8 mouse cellular contexts compared by ENCODE assay signal in genomic region chr11:101009046-101009887, GRCm38 (mm10). TPM values are rescaled to one million over a fixed set of nuclear protein-coding genes. Genes with fewer than 3 reads are reported as not detected.
DNase-seq lines count a peak whose midpoint lies in the region; ATAC-seq and TF ChIP-seq lines count a peak whose summit lies in the region.

Gene Atp6v0a1, plus strand, starts transcription at chr11:101009452.

- H3K36me3 ChIP-seq in kidney, embryonic 14.5 days (ENCODE audit: control insufficient read depth, insufficient read depth, low read length), result peaks cover 7% of the 10 kb centered on the region; the same call in 1 of the 2 replicates
- H3K36me3 ChIP-seq in limb, embryonic 15.5 days, result peaks cover 19% of the 10 kb centered on the region

- WGBS in kidney, embryonic 14.5 days, result under 1% methylated on average over 44 of the region's 44 CpGs
- WGBS in limb, embryonic 15.5 days, result under 1% methylated on average over 44 of the region's 44 CpGs

- DNase-seq in A20 (ENCODE audit: low read depth, low spot score), result peak; percentile 98
- peak; percentile 97 to 98 for DNase-seq in heart, adult 9 months (ENCODE audit: low spot score in 2 of 2)
- peak; percentile 90 to 91 for DNase-seq in monocyte, adult 2 months (ENCODE audit: low read depth in 1 of 2, low spot score in 2 of 2)
- peak; percentile 97 to 98 for DNase-seq in spleen, postnatal 36 days (ENCODE audit: low spot score in 2 of 2)

- H3K4me1 ChIP-seq in bone marrow macrophage, adult 2 months (ENCODE audit: control insufficient read depth, insufficient read depth, low read length), result peaks cover 22% of the 10 kb centered on the region
- H3K4me1 ChIP-seq in embryonic fibroblast, embryonic 13.5 days (ENCODE audit: control insufficient read depth, insufficient read depth, low read length), result no peaks in the 10 kb centered on the region
- peaks cover 12% of the 10 kb centered on the region; the same call in 1 of the 2 replicates for H3K4me1 ChIP-seq in kidney, embryonic 14.5 days (ENCODE audit: control insufficient read depth, insufficient read depth, low read length)
- H3K4me1 ChIP-seq in limb, embryonic 15.5 days, result peaks cover 12% of the 10 kb centered on the region

- ATAC-seq in kidney, embryonic 14.5 days (ENCODE audit: low FRiP score, low TSS enrichment), result peak; percentile 100
- ATAC-seq in limb, embryonic 15.5 days (ENCODE audit: insufficient number of reproducible peaks, low FRiP score, low TSS enrichment, low read depth), result peak; percentile 99

- peak within 1 kb of the TSS; percentile 100 for H3K27ac ChIP-seq in bone marrow macrophage, adult 2 months (ENCODE audit: insufficient read depth, low read depth, low read length)
- peak within 1 kb of the TSS; percentile 86 for H3K27ac ChIP-seq in embryonic fibroblast, embryonic 13.5 days (ENCODE audit: insufficient read depth, low read length)
- peak within 1 kb of the TSS; percentile 32; the same call in 1 of the 2 replicates for H3K27ac ChIP-seq in kidney, embryonic 14.5 days (ENCODE audit: low read depth, low read length)
- H3K27ac ChIP-seq in limb, embryonic 15.5 days, result peak within 1 kb of the TSS; percentile 84

- peak within 1 kb of the TSS; percentile 84 for H3K4me2 ChIP-seq in kidney, embryonic 14.5 days (replicated peaks; ENCODE audit: low read depth, low read length)
- H3K4me2 ChIP-seq in limb, embryonic 15.5 days, result peak within 1 kb of the TSS; percentile 46

- TF ChIP-seq POLR2A in bone marrow macrophage, adult 2 months (IDR thresholded peaks at IDR 0.05; ENCODE audit: borderline replicate concordance, low read depth, low read length), result no peak; the same call in 1 of the 2 replicates
- TF ChIP-seq POLR2A in embryonic fibroblast, embryonic 13.5 days (IDR thresholded peaks at IDR 0.05; ENCODE audit: low read depth, low read length), result peak; percentile 90

- H3K27me3 ChIP-seq in kidney, embryonic 14.5 days (ENCODE audit: control insufficient read depth, insufficient read depth, low read length), result no peaks in the 10 kb centered on the region
- H3K27me3 ChIP-seq in limb, embryonic 15.5 days, result no peaks in the 10 kb centered on the region; the same call in 1 of the 2 replicates

- H3K4me3 ChIP-seq in bone marrow macrophage, adult 2 months (ENCODE audit: insufficient read depth, low read length), result peak within 1 kb of the TSS; percentile 76
- peak within 1 kb of the TSS; percentile 73 for H3K4me3 ChIP-seq in embryonic fibroblast, embryonic 13.5 days (ENCODE audit: insufficient read depth, low read length)
- peak within 1 kb of the TSS; percentile 70 for H3K4me3 ChIP-seq in kidney, embryonic 14.5 days (ENCODE audit: low read length)
- peak within 1 kb of the TSS; percentile 66 for H3K4me3 ChIP-seq in limb, embryonic 15.5 days

- no peak for TF ChIP-seq CTCF in bone marrow macrophage, adult 2 months (IDR thresholded peaks at IDR 0.05; ENCODE audit: low read depth, low read length)
- TF ChIP-seq CTCF in embryonic fibroblast, embryonic 13.5 days (IDR thresholded peaks at IDR 0.05; ENCODE audit: borderline replicate concordance, insufficient read depth, low read length), result no peak

- peak within 1 kb of the TSS; percentile 76 for H3K9ac ChIP-seq in kidney, embryonic 14.5 days (ENCODE audit: low read depth, low read length)
- peak within 1 kb of the TSS; percentile 66 for H3K9ac ChIP-seq in limb, embryonic 15.5 days

- H3K9me3 ChIP-seq in kidney, embryonic 14.5 days (ENCODE audit: control insufficient read depth, low read length), result no peaks in the 10 kb centered on the region
- H3K9me3 ChIP-seq in limb, embryonic 15.5 days, result no peaks in the 10 kb centered on the region

RNA-seq across cellular contexts. Expression of gene Atp6v0a1, which starts in this region (rescaled TPM):
- 163 and 186 TPM in 2 replicates for polyA plus RNA-seq in bone marrow macrophage, adult 2 months (2012; ENCODE audit: insufficient read depth, insufficient read length, missing spikeins)
- 43.7 and 50.7 TPM in 2 replicates for polyA plus RNA-seq in embryonic fibroblast, embryonic 13.5 days (2011; ENCODE audit: insufficient read length, low read depth, missing spikeins)
- 29.2 and 38.8 TPM in 2 replicates for polyA plus RNA-seq in kidney, embryonic 14.5 days (2014; fragmentation: Nextera tagmentation; extraction: Ambion mirVana)
- 39.5 and 43.6 TPM in 2 replicates for polyA plus RNA-seq in limb, embryonic 15.5 days (2015; fragmentation: Nextera tagmentation; extraction: Ambion mirVana)

Comparison
In these comparisons a context has a peak if more than half of its experiments do, and no peak if none do; other contexts are left out.
1. Peak in every context shown above with its lines: DNase-seq, ATAC-seq, H3K4me3 ChIP-seq and H3K27ac ChIP-seq.
2. H3K27ac ChIP-seq: peak in every context shown above with its lines; median percentile 100 in bone marrow macrophage, adult 2 months; 86 in embryonic fibroblast, embryonic 13.5 days; 84 in limb, embryonic 15.5 days; 32 in kidney, embryonic 14.5 days.